Mouse (Mus musculus): ENCODE results near the gene Spryd4.
"Not testable (repeated sequence)": the region's sequence is repeated elsewhere in the genome, so short reads cannot be mapped to it uniquely, and the experiment has no call there.

Gene Spryd4

GRCm38 (mm10) chr10:128225538-128225937 lies 13.9 kb upstream of the Spryd4 start, which contains the start of gene Mip:
TSS of gene Mip (plus strand) at chr10:128225838.
- DNase-seq (ENCODE audit: low spot score), result no peak

GRCm38 (mm10) chr10:128225064-128225463 lies 13.5 kb upstream of the Spryd4 start:
- no peak for DNase-seq (ENCODE audit: low spot score)

DNA sequence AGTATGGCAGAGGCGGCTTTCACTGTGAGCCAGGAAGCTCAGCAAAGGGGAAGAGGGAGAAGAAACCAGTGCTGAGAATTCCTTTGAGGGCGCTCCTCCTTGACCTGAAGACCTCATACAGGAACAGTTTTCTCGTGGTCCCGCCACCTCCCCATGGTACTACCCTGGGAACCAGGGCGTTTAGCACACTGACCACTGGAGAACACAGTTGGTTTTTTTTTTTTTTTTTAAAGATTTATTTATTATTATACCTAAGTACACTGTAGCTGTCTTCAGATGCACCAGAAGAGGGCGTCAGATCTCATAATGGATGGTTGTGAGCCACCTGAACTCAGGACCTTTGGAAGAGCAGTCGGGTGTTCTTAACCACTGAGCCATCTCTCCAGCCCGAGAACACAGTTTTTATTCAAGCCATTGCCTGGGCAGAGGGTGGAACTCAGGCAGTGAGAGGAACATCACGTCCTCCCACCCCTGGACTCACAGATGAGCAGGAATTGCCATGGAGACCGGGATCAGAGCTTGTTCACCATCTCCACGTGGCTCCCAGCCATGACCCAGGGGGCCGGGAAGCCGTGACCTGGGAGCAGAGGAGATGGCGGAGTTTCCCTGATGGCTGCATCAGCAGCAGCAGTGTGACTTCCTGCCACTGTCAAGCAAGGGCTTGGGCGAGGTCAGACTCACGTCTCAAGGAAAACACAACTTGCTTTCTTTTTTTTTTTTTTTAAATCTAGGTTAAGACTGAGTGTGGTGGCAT lies 10.1 kb upstream of the Spryd4 start:
- DNase-seq (ENCODE audit: low spot score), result no peak

DNA sequence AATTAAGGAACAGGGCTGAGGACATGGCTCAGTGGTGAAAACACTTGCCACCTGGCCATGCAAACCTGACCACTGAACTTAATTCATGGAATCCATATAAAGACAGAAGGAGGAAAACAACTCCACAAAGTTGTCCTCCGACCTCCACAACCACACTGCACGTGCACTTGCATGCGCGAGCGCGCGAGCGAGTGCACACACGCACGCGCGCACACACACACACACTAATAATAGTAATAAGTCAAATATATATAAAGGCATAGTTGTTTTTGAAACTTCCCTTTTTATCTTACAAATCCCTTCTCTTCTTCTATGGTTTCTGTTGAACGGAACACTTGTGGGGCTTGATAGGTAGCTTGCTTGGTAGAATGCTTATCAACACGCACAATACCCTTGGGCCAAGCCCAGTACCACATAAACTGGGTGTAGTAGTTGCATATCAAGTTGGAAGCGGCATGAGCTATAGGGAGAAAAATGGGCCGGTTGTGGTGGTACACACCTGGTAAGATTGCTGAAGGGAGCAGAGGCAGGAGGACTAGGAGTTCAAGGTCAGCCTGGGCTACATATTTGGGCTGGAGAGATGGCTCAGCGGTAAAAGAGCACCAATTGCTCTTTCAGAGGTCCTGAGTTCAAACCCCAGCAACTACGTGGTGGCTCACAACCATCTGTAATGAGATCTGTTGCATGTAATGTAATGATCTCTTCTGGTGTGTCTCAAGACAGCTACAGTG lies 6.9 kb upstream of the Spryd4 start:
- DNase-seq (ENCODE audit: low spot score), result no peak

GRCm38 (mm10) chr10:128214981-128215380 lies 3.4 kb upstream of the Spryd4 start:
- DNase-seq (ENCODE audit: low spot score), result no peak

DNA sequence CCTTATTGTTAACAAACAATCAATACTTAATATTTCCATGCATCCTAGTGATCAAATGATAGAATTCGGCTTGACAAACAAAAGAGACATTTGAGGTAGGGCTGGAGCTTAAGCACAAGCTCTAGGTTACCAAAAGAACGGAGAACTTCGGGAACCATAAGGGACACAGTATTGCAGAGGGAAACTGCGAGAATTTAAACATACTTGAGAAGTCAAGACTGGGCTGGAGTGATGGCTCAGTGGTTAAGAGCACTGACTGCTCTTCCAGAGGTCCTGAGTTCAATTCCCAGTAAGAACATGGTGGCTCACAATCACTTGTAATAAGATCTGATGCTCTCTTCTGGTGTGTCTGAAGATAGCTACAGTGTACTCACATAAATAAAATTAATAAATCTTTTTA lies 2.5 kb upstream of the Spryd4 start:
- not testable (repeated sequence) for DNase-seq (ENCODE audit: low spot score)

DNA sequence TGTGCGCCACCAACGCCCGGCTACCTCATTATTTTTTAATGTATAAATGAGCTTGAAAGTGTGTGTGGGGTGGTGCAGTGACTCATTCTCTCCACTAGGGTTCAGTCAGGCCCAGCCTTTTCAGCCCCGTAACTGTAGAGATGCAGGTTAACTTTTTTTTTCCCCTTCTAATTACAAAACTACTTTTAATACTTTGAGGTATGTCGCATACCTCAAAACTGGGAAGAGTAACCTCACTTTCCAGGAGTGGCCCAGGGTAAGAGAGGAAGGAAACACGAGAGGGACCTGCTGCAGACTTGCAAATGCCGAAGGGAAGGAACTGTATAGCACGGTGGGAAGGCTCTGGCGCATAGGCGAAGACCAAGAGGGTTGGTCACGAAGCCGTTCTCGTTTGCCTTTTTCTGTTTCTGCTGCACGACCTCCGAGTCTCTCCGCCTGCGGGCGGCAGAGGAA lies 1.3 kb upstream of the Spryd4 start:
- peak; percentile 82 for DNase-seq (ENCODE audit: low spot score)

DNA sequence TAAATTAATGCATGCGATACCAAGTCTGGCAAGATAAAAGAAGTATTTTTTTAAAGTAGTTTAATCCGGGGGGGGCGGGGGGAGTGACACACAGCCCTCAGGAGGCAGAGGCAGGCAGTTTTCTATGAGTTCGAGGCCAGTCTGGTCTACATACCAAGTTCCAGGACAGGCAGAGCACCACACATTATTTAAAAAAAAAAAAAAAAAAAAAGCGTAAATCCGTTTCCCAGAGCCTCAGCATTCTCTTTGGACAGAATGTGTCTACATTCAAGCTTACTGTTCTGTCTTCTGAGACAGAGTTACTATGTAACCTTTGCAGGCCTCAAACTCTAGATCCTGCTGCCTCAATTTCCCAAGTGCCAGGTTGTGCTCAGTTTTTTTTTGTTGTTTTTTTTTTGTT lies 541 bp upstream of the Spryd4 start:
- DNase-seq (ENCODE audit: low spot score), result no peak

DNA sequence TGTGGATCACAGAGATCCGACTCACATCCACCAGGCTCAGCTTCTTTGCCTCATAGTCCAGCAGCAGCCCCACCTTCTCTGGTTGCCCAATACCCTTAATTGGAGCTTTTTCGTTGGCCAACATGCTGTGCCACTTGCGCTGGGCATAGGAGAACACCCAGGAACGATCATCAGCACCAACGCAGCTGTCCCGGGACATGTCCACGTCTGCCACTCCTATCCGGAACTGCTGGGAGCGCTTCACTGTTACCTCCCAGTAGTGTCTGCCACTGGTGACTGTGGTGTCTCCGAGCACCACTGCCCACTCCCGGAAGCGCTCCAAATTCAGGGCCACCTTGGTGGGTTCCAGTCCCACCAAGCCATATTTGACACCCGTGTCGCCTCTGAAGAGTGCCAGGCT lies 653 bp downstream of the Spryd4 start:
- no peak for DNase-seq (ENCODE audit: low spot score)

DNA sequence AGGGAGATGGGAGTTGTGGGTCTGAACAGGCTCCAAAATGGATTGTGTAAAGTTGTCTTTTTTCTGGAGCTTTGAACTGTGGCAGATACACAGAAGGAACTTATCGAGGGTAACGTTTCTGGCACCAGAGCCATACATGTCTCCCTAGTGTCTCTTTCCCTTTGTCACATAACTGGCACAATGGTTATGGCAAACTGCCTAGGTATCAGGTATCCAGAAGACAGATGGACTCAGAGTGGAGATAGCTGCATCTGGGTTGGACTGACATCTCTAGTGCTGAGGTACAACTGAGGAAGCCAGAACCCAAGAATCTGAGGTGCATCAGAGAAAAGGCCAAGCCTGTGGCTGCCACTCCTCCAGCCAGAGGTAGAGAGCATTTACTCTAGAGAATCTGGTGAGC lies 1.5 kb downstream of the Spryd4 start:
- no peak for DNase-seq (ENCODE audit: low spot score)

GRCm38 (mm10) chr10:128209311-128210009 lies 2.1 kb downstream of the Spryd4 start:
- DNase-seq (ENCODE audit: low spot score), result no peak

- DNase-seq (ENCODE audit: low spot score), result no peak
These were observed 3.3 kb downstream of the Spryd4 start for GRCm38 (mm10) chr10:128208326-128208725.

- no peak for DNase-seq (ENCODE audit: low spot score)
These were observed 6.7 kb downstream of the Spryd4 start for GRCm38 (mm10) chr10:128204941-128205340.

- DNase-seq (ENCODE audit: low spot score), result no peak
These were observed 9.8 kb downstream of the Spryd4 start for GRCm38 (mm10) chr10:128201856-128202255.

- DNase-seq (ENCODE audit: low spot score), result no peak
These were observed 16.8 kb downstream of the Spryd4 start for GRCm38 (mm10) chr10:128194551-128195461.

GRCm38 (mm10) chr10:128194024-128194550 lies 17.5 kb downstream of the Spryd4 start, which contains the start of gene Gls2:
TSS of gene Gls2 (plus strand) at chr10:128194457.
- peak; percentile 97 for DNase-seq (ENCODE audit: low spot score)

DNA sequence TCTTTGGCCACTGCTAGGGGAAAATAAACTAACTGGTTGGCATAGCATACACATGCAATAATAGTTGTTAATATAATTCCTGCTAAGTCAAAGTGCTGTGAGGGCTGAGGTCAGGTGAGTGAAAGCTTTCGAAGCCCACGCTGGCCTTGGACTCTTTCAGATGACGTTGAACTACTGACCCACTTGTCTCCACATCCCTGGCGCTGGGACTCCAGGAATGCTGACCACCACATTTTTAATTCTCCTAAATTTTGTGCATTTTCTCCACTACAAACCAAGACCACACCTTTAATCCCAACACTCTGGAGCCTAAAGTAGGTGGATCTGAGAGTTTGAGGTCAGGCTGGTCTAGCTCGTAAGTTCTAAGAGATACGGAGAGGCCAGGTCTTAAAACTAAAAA lies 18.5 kb downstream of the Spryd4 start:
- DNase-seq (ENCODE audit: low spot score), result no peak

- not testable (repeated sequence) for DNase-seq (ENCODE audit: low spot score)
These were observed 19.4 kb downstream of the Spryd4 start for GRCm38 (mm10) chr10:128192030-128192766.

DNA sequence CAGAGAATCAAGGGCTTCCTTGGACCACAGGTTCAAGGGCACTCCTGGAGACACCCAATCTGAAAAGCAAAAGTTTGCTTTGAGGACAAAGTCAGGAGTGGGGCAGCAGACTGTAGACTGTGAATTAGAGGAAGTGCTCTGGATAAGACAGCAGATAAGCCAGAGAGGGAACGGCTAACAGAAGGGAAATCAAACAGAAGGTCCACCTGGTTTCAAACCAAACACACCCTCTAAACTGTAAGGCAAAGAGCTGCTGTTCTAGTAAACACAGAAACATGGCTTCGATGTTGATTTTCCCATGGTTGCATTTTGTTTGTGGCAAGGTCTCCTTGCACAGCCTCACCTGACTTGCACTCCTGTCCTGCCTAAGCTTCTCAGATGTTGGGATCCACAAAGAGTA lies 20.1 kb downstream of the Spryd4 start:
- no peak for DNase-seq (ENCODE audit: low spot score)

DNA sequence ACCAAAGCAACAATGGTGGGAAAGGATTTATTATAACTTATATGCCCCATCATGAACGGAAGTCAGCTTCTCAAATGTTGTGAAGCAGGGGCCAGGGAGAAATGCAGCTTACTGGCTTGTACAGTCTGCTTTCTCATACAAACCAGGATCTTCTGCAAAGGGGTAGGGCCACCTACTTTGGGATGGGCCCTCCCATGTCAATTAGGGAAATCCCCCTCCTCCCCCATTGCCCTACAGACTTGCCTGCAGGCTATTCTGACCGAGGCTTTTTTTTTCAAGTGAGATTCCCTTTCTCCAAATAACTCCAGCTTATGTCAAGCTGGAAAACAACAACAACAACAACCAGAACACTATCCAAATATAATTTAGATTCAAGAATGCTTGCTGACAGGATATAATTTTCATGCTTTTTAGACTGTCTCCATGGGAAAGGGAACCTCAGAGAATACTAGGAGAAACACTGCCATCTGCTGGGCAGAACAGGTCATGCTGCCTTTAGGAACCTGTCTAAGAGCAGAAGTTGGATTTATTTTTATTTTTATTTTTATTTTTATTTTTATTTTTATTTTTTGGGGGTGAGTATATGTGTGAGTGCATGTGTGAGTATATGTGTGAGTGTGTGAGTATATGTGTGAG lies 23.2 kb downstream of the Spryd4 start:
- peak; percentile 80 for DNase-seq (ENCODE audit: low spot score)
